Mouse (Mus musculus) testis, adult 2 months (tissue): Measurements from ENCODE around the gene Galc.
"Not testable (repeated sequence)": the region's sequence is repeated elsewhere in the genome, so short reads cannot be mapped to it uniquely, and the experiment has no call there.

Experiments
- CTCF ChIP-seq: fragments of 200-500 bp; IDR thresholded peaks from 2 replicates; pipeline ENCODE4 v1.5.1; 2012; ENCODE audit warnings: low read depth, mild to moderate bottlenecking, inconsistent platforms, low read length, moderate library complexity; ENCODE audit not compliant: control insufficient read depth, insufficient read depth, insufficient replicate concordance
- POLR2A ChIP-seq: fragments of 200-500 bp; IDR thresholded peaks from 2 replicates; pipeline ENCODE4 v1.6.1; 2012; ENCODE audit warnings: low read depth, mild to moderate bottlenecking, inconsistent platforms, low read length, moderate library complexity; ENCODE audit not compliant: control insufficient read depth

DNA sequence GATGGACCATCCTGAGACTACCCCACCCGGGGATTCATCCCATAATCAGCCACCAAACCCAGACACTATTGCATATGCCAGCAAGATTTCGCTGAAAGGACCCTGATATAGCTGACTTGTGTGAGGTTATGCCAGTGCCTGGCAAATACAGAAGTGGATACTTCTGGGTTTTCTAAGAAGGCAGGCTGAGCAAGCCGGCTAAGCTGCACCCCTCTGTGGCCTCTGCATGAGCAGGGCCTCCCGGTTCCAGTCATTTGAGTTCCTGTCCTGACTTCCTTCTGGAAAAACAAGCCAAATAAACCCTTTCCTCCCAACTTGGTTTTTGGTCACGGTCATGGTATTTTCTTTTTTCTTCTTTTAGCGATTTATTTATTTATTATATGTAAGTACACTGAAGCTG lies 20.8 kb downstream of the Galc start:
- TF ChIP-seq POLR2A, CTCF: not testable (repeated sequence)
